Mouse (Mus musculus) B cell, adult 67 days (primary cell): ENCODE results near the gene Ankrd9. TPM values are rescaled to one million over a fixed set of nuclear protein-coding genes. Genes with fewer than 3 reads are reported as not detected.

Source experiments
- total RNA-seq, 2 experiments: library from RNA; stranded (reverse); gene quantifications; 4 replicates each; pipeline ENCODE4 v1.2.4; 2023

The Ankrd9 gene
- total RNA-seq: 10 to 100 TPM in 1 of 2 experiments, 1 to 10 TPM in 1; 9.1 to 10.4 TPM

DNA sequence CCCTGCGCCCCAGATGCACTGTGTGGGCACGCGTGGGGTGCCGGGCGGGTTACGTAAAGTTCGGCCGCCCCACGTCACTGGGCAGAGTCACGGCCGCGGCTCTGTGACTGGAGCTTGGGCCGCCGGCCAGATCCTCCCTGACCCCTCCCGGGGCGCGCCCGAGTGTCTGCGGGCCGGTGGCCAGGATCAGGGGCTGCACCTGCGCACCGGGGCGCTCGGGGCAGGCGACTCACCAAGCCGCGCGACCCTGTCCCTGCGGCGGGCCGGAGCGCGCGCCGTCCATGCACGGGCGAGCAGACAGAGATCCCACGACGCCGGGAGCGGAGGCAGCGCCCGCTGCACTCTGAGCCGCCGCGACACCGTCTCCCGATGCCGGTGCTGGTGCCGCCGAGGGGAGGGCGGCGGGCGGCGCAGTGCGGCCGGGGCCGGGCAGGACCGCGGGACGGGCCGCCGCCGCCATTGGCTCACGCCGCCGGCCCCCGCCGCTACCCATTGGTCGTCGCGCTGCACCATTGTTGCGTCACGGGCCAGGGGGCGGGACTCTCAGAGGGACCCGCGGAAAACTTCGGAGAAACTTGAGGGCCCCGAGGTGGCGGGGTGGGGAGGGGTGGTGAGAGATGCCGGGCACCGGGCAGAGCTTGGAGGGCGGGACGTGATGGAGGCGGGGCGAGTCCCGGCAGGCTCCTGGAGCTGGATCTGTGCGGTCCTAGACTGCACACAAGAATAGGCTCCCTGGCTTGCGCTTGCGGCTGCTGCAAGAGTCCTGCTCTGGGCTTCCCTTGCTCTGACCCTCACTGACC, at the start of gene Ankrd9:
Gene Ankrd9, minus strand, starts transcription at position 434 of the 800 bp plus-strand sequence.

Other genes starting within 250 kb of the Ankrd9 start
- 10 to 100 TPM; 69.3 to 85.7 TPM for gene Wdr20, start 241.1 kb downstream of the Ankrd9 start, total RNA-seq
- not detected for gene Mok, start 138.1 kb downstream of the Ankrd9 start, total RNA-seq
- 10 to 100 TPM; 17.1 to 17.3 TPM for gene Zfp839, start 128.8 kb downstream of the Ankrd9 start, total RNA-seq
- gene Cinp, start 89.9 kb downstream of the Ankrd9 start, total RNA-seq: 10 to 100 TPM; 25.3 to 38.6 TPM
- 1 to 10 TPM; 7.8 to 8.6 TPM for gene Tecpr2, start 89.8 kb downstream of the Ankrd9 start, total RNA-seq
- gene Rcor1, start 60.3 kb upstream of the Ankrd9 start, total RNA-seq: 10 to 100 TPM; 35.8 to 41.3 TPM
- 10 to 100 TPM; 80.2 to 84.2 TPM for gene Traf3, start 187.3 kb upstream of the Ankrd9 start, total RNA-seq
- gene 4930595D18Rik, start 205.5 kb upstream of the Ankrd9 start, total RNA-seq: not detected